Mouse (Mus musculus): ENCODE data around the gene Rgs8. TPM values are rescaled to one million over a fixed set of nuclear protein-coding genes. Genes with fewer than 3 reads are reported as not detected.

Gene Rgs8
- polyA plus RNA-seq, 1 experiment, result 0.02 TPM

DNA sequence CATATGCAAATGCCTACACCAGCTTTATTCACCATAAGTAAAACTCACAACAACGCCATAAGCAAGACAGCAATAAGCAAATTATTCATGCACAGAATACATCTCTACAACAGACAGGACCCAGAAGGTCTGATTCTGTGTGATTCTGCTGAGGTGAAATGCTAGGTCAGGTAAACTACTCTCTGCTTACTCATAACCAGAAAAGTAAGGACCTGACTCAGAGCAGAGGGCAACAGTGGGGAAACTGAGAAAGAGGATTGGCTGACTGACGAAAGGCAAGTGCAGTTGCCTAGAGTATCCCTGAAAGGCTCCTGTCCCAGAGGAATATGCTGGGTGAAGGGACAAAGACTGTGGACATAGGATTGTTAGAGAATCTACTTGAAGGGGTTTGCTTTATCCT is 59.8 kb downstream of the Rgs8 start:
- H3K27me3 ChIP-seq (replicated peaks; ENCODE audit: control insufficient read depth, insufficient read depth, low read length), result no peaks in the 10 kb centered on the region
- H3K4me3 ChIP-seq (ENCODE audit: insufficient read depth, low read depth, low read length), result no peak overlapping the region
- no peaks in the 10 kb centered on the region for H3K36me3 ChIP-seq (ENCODE audit: control insufficient read depth, insufficient read depth, low read length)
- H3K27ac ChIP-seq (ENCODE audit: insufficient read depth, low read depth, low read length), result no peak overlapping the region
- WGBS, result 95% methylated on average over 2 of the region's 2 CpGs
- DNase-seq, result no peak
- TF ChIP-seq POLR2A (IDR thresholded peaks at IDR 0.05; ENCODE audit: low read depth, low read length), result no peak
- TF ChIP-seq CTCF (conservative IDR thresholded peaks at IDR 0.05; ENCODE audit: insufficient read depth, insufficient read length, low read depth, low read length), result no peak
- H3K4me1 ChIP-seq (ENCODE audit: control insufficient read depth, insufficient read depth, low read length), result no peaks in the 10 kb centered on the region

DNA sequence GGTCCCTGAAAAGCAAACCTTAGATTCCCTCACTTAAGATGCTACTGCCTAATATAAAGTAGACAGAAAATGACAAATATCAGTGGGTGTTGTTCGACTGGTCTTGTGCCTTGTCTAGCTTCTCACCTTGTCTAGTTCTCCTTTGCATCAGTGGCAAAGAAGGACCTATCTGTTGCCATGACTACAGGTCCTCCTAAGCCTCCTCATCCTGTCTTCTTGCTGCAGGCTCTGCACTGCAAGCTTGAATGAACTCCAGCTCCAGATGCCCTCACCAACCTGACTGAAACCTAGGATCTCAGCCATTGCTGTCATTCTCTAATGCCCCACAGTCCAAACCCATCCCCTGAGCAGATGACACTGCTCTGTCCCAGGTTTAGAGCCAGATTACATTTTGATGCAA is 65.2 kb downstream of the Rgs8 start:
- DNase-seq, result no peak
- no peaks in the 10 kb centered on the region for H3K27me3 ChIP-seq (replicated peaks; ENCODE audit: control insufficient read depth, insufficient read depth, low read length)
- TF ChIP-seq CTCF (conservative IDR thresholded peaks at IDR 0.05; ENCODE audit: insufficient read depth, insufficient read length, low read depth, low read length) (no peak), POLR2A (IDR thresholded peaks at IDR 0.05; ENCODE audit: low read depth, low read length) (no peak)
- no peak overlapping the region for H3K4me3 ChIP-seq (ENCODE audit: insufficient read depth, low read depth, low read length)
- H3K4me1 ChIP-seq (ENCODE audit: control insufficient read depth, insufficient read depth, low read length), result no peaks in the 10 kb centered on the region
- no peaks in the 10 kb centered on the region for H3K36me3 ChIP-seq (ENCODE audit: control insufficient read depth, insufficient read depth, low read length)
- 96% methylated on average over 1 of the region's 1 CpGs for WGBS
- H3K27ac ChIP-seq (ENCODE audit: insufficient read depth, low read depth, low read length), result no peak overlapping the region

DNA sequence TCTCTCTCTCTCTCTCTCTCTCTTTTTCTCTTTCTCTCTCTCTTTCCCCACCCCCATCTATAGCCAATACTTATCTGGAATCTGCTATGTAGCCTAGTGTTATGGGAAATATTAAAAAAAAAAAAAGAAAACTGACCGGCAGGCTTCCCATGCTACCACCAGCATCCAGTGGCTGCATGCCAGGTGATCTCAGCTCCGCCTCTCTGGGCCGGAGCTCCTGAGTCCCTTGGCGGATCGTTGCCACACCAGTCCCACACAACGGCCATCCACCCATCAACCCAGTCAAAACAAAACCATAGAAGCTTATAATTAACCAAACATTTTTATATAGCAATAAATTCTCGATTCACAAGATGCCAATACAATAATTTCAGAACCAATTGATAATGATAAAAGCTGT is 68.1 kb downstream of the Rgs8 start:
- no peak for TF ChIP-seq POLR2A (IDR thresholded peaks at IDR 0.05; ENCODE audit: low read depth, low read length)
- TF ChIP-seq CTCF (conservative IDR thresholded peaks at IDR 0.05; ENCODE audit: insufficient read depth, insufficient read length, low read depth, low read length), result no peak
- Histone ChIP-seq H3K4me1 (ENCODE audit: control insufficient read depth, insufficient read depth, low read length) (no peaks in the 10 kb centered on the region), H3K4me3 (ENCODE audit: insufficient read depth, low read depth, low read length) (no peak overlapping the region), H3K27me3 (replicated peaks; ENCODE audit: control insufficient read depth, insufficient read depth, low read length) (no peaks in the 10 kb centered on the region), H3K36me3 (ENCODE audit: control insufficient read depth, insufficient read depth, low read length) (no peaks in the 10 kb centered on the region), H3K27ac (ENCODE audit: insufficient read depth, low read depth, low read length) (no peak overlapping the region)
- WGBS, result 65% methylated on average over 7 of the region's 7 CpGs
- no peak for DNase-seq

DNA sequence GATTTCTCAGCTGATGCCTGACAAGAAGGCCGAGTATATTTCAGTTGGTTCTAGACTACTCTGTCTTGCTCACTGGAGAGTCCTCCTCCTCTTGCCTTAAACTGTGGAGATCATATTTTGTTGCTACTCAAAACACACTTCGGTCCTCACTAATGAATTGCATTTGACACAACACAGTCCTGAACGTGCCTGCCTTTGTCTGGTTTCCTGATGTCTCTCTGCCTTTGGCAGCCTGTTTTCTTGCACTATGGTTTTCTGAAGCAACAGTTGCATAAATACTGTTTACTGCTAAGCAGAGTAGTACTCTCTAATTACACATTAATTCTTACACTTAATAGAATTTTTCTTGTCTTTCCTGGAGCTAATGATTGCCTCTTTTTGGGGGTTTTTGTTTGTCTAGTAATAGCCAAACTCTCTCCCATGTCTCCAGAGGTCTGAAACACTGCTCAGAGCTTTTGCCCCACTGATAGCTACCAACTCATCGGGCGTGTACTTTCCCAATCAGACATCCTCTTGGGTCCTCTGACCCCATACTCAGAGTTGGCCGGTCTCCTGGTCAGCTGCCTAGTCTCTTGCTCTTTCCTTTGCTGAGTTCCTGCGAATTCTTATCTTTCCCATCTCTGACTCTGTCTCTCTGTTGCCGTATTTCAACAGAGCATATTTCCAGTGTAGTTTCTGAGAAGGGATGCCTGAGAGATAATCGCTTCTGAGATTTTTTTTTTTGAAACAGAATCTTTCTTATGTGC is 68.9 kb downstream of the Rgs8 start:
- Histone ChIP-seq H3K4me3 (ENCODE audit: insufficient read depth, low read depth, low read length) (no peak overlapping the region), H3K36me3 (ENCODE audit: control insufficient read depth, insufficient read depth, low read length) (no peaks in the 10 kb centered on the region), H3K27ac (ENCODE audit: insufficient read depth, low read depth, low read length) (no peak overlapping the region), H3K27me3 (replicated peaks; ENCODE audit: control insufficient read depth, insufficient read depth, low read length) (no peaks in the 10 kb centered on the region), H3K4me1 (ENCODE audit: control insufficient read depth, insufficient read depth, low read length) (no peaks in the 10 kb centered on the region)
- no peak for DNase-seq
- no peak for TF ChIP-seq POLR2A (IDR thresholded peaks at IDR 0.05; ENCODE audit: low read depth, low read length)
- TF ChIP-seq CTCF (conservative IDR thresholded peaks at IDR 0.05; ENCODE audit: insufficient read depth, insufficient read length, low read depth, low read length), result no peak
- 62% methylated on average over 9 of the region's 9 CpGs for WGBS

DNA sequence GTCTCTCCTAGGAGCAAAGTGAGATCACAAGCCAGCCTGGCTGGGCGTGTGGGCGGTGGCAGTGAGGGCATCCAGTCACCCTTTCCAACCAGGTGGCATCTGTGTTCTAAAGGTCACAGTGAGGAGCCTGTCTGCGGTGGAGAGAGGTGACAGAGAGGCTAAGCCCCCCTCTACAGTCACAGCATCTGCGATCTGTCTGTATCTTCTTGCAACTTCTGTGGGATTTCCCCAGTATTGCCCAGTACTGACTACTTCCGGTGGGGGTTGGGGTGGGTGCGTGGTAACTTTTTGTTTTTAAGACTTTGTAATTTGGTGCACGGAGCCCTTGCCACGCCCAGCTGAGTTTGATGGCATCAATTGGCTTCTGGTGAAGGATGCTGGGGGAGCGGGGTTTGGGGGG is 70.6 kb downstream of the Rgs8 start:
- Histone ChIP-seq H3K27ac (ENCODE audit: insufficient read depth, low read depth, low read length) (no peak overlapping the region), H3K4me1 (ENCODE audit: control insufficient read depth, insufficient read depth, low read length) (no peaks in the 10 kb centered on the region), H3K27me3 (replicated peaks; ENCODE audit: control insufficient read depth, insufficient read depth, low read length) (no peaks in the 10 kb centered on the region), H3K4me3 (ENCODE audit: insufficient read depth, low read depth, low read length) (no peak overlapping the region), H3K36me3 (ENCODE audit: control insufficient read depth, insufficient read depth, low read length) (no peaks in the 10 kb centered on the region)
- WGBS, result 50% methylated on average over 9 of the region's 9 CpGs
- no peak for DNase-seq
- no peak for TF ChIP-seq POLR2A (IDR thresholded peaks at IDR 0.05; ENCODE audit: low read depth, low read length)
- TF ChIP-seq CTCF (conservative IDR thresholded peaks at IDR 0.05; ENCODE audit: insufficient read depth, insufficient read length, low read depth, low read length), result no peak

DNA sequence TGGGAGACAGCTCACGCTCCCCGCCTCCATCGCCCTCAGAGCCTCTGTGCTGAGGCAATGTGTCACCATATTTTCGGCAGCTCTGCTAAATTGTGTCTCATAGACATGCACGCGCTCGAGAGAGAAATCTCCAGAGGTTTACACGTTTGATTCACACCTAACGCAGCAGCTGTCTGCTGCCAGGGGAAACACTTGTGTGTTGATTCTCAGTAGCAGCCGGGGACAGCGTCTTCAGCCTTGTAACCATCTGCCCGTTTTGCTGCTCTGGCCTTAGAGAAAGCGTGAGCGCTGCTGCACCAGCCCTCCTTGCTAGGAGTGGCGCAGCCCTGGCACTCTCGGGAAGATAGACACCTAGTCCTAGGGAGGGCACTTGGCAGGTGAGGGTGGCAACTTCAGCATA is 73.8 kb downstream of the Rgs8 start:
- Histone ChIP-seq H3K36me3 (ENCODE audit: control insufficient read depth, insufficient read depth, low read length) (no peaks in the 10 kb centered on the region), H3K27me3 (replicated peaks; ENCODE audit: control insufficient read depth, insufficient read depth, low read length) (no peaks in the 10 kb centered on the region), H3K4me1 (ENCODE audit: control insufficient read depth, insufficient read depth, low read length) (no peaks in the 10 kb centered on the region), H3K27ac (ENCODE audit: insufficient read depth, low read depth, low read length) (no peak overlapping the region), H3K4me3 (ENCODE audit: insufficient read depth, low read depth, low read length) (no peak overlapping the region)
- TF ChIP-seq POLR2A (IDR thresholded peaks at IDR 0.05; ENCODE audit: low read depth, low read length) (no peak), CTCF (conservative IDR thresholded peaks at IDR 0.05; ENCODE audit: insufficient read depth, insufficient read length, low read depth, low read length) (no peak)
- no peak for DNase-seq
- WGBS, result 89% methylated on average over 16 of the region's 16 CpGs

DNA sequence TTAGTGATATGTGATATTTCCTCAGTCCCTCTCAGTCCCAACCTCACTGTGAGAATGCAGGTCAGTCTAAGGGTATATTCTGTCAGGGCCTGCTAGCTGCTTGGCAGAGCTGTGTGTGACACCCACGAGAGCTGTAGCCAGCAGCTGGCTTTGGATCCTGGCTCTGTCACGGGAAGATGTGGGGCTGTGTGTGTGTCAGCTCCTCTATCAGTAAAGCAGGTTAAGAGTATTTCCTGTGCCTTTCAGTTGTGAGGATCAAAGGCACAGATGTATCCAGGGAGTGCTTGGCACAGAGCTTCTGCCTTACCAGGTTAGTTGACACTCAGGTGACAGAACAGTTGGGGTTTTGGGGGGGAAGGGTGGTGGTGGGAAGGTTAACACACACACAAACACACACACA is 77.0 kb downstream of the Rgs8 start:
- TF ChIP-seq CTCF (conservative IDR thresholded peaks at IDR 0.05; ENCODE audit: insufficient read depth, insufficient read length, low read depth, low read length), result no peak
- no peak for TF ChIP-seq POLR2A (IDR thresholded peaks at IDR 0.05; ENCODE audit: low read depth, low read length)
- H3K27me3 ChIP-seq (replicated peaks; ENCODE audit: control insufficient read depth, insufficient read depth, low read length), result no peaks in the 10 kb centered on the region
- H3K36me3 ChIP-seq (ENCODE audit: control insufficient read depth, insufficient read depth, low read length), result no peaks in the 10 kb centered on the region
- H3K4me3 ChIP-seq (ENCODE audit: insufficient read depth, low read depth, low read length), result no peak overlapping the region
- DNase-seq, result no peak
- H3K27ac ChIP-seq (ENCODE audit: insufficient read depth, low read depth, low read length), result no peak overlapping the region
- no peaks in the 10 kb centered on the region for H3K4me1 ChIP-seq (ENCODE audit: control insufficient read depth, insufficient read depth, low read length)
- WGBS, result 59% methylated on average over 2 of the region's 2 CpGs
